Mouse (Mus musculus) C3H10T1/2 (cell line): ENCODE measurements around the gene Parvb. TPM values are rescaled to one million over a fixed set of nuclear protein-coding genes. Genes with fewer than 3 reads are reported as not detected.

Source experiments
- polyA plus RNA-seq, 2 experiments: library from polyadenylated mRNA; unstranded; fragments of >200 nt; fragmentation: generic; extraction: Trizol; gene quantifications; one replicate each; pipeline ENCODE4 v1.2.1; 2012; ENCODE audit warnings: missing spikeins in 2 of 2

Parvb gene
- 10 to 100 TPM; 14.2 to 30.1 TPM for polyA plus RNA-seq

GRCm38 (mm10) chr15:84231721-84232561 is at the start of gene Parvb:
Parvb (plus strand) TSS chr15:84232043.

GRCm38 (mm10) chr15:84192058-84192791 is 39.6 kb upstream of the Parvb start, which contains the start of gene Samm50:
Samm50 (plus strand) TSS chr15:84192241.

GRCm38 (mm10) chr15:84323966-84324869 is 92.4 kb downstream of the Parvb start, which contains the start of gene Parvg:
Parvg (plus strand) TSS chr15:84324026.

Other genes with a start within 250 kb of the Parvb start
- gene Efcab6, start 166.7 kb upstream of the Parvb start, polyA plus RNA-seq, result not detected
- not detected for gene Sult4a1, start 126.3 kb upstream of the Parvb start, polyA plus RNA-seq
- not detected for gene Pnpla5, start 108.9 kb upstream of the Parvb start, polyA plus RNA-seq
- not detected for gene Pnpla3, start 64.2 kb upstream of the Parvb start, polyA plus RNA-seq
- gene Samm50, start 39.8 kb upstream of the Parvb start, polyA plus RNA-seq, result 100 to 1,000 TPM in 1 of 2 experiments, 10 to 100 TPM in 1; 74.6 to 131 TPM
- gene Parvg, start 92.0 kb downstream of the Parvb start, polyA plus RNA-seq, result under 1 TPM; 0.08 to 0.19 TPM
- not detected for gene Shisal1, start 215.1 kb downstream of the Parvb start, polyA plus RNA-seq